Mouse (Mus musculus): ENCODE measurements around the gene Gm49661.

GRCm38 (mm10) chr8:84970135-84970790 is 1.0 kb upstream of the Gm49661 start:
- TF ChIP-seq CTCF (conservative IDR thresholded peaks at IDR 0.05; ENCODE audit: low read length) (no peak), NANOG (IDR thresholded peaks at IDR 0.05; ENCODE audit: borderline replicate concordance, low read length) (no peak), POU5F1 (IDR thresholded peaks at IDR 0.05; ENCODE audit: borderline replicate concordance, low read length) (no peak)
